Mouse (Mus musculus) intestine, embryonic 16.5 days (tissue): Measurements from ENCODE around the gene Slc25a29. TPM values are rescaled to one million over a fixed set of nuclear protein-coding genes. Genes with fewer than 3 reads are reported as not detected.

ENCODE experiments used
- ATAC-seq: fragments of 200-750 bp; cut with Nextera tagmentation; 2 replicates; pipeline ENCODE4 v1.8.0; 2017; ENCODE audit warnings: moderate TSS enrichment, moderate library complexity
- H3K27ac ChIP-seq: fragments of 300-500 bp; sonication (generic); 2 replicates; pipeline ENCODE4 v1.5.1; 2014; ENCODE audit warnings: mild to moderate bottlenecking, low read length
- H3K27me3 ChIP-seq: fragments of 300-500 bp; sonication (generic); replicated peaks from 2 replicates; pipeline ENCODE4 v1.6.1; 2014; ENCODE audit warnings: low read length, control low read depth, mixed read lengths; ENCODE audit not compliant: control insufficient read depth, insufficient read depth
- H3K36me3 ChIP-seq: fragments of 300-500 bp; sonication (generic); 2 replicates; pipeline ENCODE4 v1.6.1; 2014; ENCODE audit warnings: low read length, control low read depth; ENCODE audit not compliant: control insufficient read depth, insufficient read depth
- H3K4me1 ChIP-seq: fragments of 300-500 bp; sonication (generic); 2 replicates; pipeline ENCODE4 v1.6.1; 2014; ENCODE audit warnings: low read length, control low read depth, mixed read lengths; ENCODE audit not compliant: control insufficient read depth, insufficient read depth
- H3K4me2 ChIP-seq: fragments of 300-500 bp; sonication (generic); 2 replicates; pipeline ENCODE4 v1.6.1; 2014; ENCODE audit warnings: low read depth, low read length, control low read depth
- H3K4me3 ChIP-seq: fragments of 300-500 bp; sonication (generic); 2 replicates; pipeline ENCODE4 v1.5.1; 2014; ENCODE audit warnings: mild to moderate bottlenecking, low read length
- H3K9ac ChIP-seq: fragments of 300-500 bp; sonication (generic); 2 replicates; pipeline ENCODE4 v1.6.1; 2014; ENCODE audit warnings: low read depth, low read length
- H3K9me3 ChIP-seq: fragments of 300-500 bp; sonication (generic); 2 replicates; pipeline ENCODE4 v1.6.1; 2016; ENCODE audit warnings: low read length, control low read depth; ENCODE audit not compliant: control insufficient read depth
- WGBS: fragments of 180-500 bp; shearing (Covaris S2); extraction: QIAGEN DNeasy Blood & Tissue Kit; methylation state at CpG from one replicate; pipeline ENCODE4 v1.1.7; 2014; 5-methylcytosine and 5-hydroxymethylcytosine counted together
- polyA plus RNA-seq: library from polyadenylated mRNA; unstranded; fragments of >200 nt; fragmentation: Nextera tagmentation; extraction: Ambion mirVana; gene quantifications from 2 replicates; pipeline ENCODE4 v1.2.1, GENCODE M21; 2015

Slc25a29 gene
- polyA plus RNA-seq, 1 experiment from 2014 or later, result 5.8 TPM

DNA sequence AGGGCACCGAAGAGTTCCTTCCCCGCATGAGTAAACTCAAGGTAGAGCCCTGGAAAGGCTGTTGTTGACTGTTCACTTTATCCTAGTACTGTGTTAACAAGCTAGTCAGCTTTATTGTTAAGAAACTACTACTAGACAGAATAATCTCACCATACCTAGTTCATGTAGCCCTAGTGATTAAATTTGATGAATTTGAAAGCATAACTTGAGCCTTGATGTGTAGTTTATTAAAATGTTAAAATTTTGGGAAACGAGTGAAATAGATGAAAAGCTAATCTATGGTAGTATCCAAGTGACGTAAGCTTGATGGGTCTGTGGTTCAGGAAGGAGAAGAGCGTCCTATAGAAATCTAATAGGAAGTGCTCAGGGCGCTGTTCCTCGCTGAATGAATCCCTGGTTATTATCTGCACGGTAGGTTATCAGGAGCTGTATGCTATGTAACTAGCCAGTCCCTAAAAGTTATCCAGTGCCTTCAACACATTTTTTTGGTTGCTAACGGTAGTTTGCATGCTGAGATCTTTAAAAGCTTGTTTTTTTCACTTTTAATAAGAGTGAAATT is 40.6 kb downstream of the Slc25a29 start:
- H3K4me3 ChIP-seq, result peak overlapping the region; percentile 99
- H3K4me1 ChIP-seq, result peaks cover 19% of the 10 kb centered on the region
- H3K27ac ChIP-seq, result peak overlapping the region; percentile 98
- H3K36me3 ChIP-seq, result no peaks in the 10 kb centered on the region
- no peaks in the 10 kb centered on the region for H3K9me3 ChIP-seq
- ATAC-seq, result no peak
- peak overlapping the region; percentile 71 for H3K4me2 ChIP-seq
- WGBS, result 5% methylated on average over 9 of the region's 9 CpGs
- H3K27me3 ChIP-seq, result no peaks in the 10 kb centered on the region
- H3K9ac ChIP-seq, result peak overlapping the region; percentile 97

DNA sequence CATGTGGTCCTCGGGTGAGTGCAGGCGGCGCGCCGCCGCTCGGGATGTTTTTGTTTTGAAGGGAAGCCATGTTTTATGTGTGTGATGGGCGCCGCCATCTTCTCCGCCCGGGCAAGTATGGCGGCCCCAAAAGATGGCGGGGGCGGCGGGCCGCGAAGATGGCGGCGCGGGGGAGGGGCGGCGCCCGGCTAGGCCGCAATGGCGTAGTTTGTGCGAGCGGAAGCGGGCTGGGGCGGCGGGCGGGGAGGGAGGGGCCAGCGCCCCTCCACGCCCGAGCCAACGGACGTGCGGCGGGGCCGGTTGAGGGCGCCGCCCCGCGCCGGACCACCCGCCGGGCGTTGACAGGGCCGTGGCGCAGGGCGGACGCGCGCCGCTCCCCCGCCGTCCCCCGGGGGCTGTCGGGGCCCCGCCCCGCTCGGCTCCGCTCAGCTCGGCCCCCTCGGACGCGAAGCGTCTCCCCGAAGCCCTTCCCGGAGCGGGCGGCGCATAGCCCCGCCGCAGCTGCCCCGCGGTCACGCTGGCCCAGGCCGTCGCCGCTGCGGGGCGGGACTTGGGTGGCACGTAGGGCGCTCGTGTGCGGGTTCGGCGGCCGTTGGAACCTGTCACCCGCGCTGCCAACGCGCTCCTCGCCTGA is 41.5 kb downstream of the Slc25a29 start:
- peak overlapping the region; percentile 98 for H3K27ac ChIP-seq
- H3K9me3 ChIP-seq, result no peaks in the 10 kb centered on the region
- H3K4me2 ChIP-seq, result peak overlapping the region; percentile 71
- ATAC-seq, result peak; percentile 67
- peak overlapping the region; percentile 99 for H3K4me3 ChIP-seq
- peak overlapping the region; percentile 97 for H3K9ac ChIP-seq
- H3K36me3 ChIP-seq, result no peaks in the 10 kb centered on the region
- peaks cover 19% of the 10 kb centered on the region for H3K4me1 ChIP-seq
- no peaks in the 10 kb centered on the region for H3K27me3 ChIP-seq
- WGBS, result under 1% methylated on average over 82 of the region's 94 CpGs

DNA sequence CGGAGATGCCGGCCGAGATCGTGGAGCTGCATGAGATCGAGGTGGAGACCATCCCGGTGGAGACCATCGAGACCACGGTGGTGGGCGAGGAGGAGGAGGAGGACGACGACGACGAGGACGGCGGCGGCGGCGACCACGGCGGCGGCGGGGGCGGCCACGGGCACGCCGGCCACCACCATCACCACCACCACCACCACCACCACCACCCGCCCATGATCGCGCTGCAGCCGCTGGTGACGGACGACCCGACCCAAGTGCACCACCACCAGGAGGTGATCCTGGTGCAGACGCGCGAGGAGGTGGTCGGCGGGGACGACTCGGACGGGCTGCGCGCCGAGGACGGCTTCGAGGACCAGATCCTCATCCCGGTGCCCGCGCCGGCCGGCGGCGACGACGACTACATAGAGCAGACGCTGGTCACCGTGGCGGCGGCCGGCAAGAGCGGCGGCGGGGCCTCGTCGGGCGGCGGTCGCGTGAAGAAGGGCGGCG is 42.2 kb downstream of the Slc25a29 start:
- Histone ChIP-seq H3K4me3 (peak overlapping the region; percentile 99), H3K4me1 (peaks cover 19% of the 10 kb centered on the region), H3K4me2 (peak overlapping the region; percentile 42), H3K27ac (peak overlapping the region; percentile 98), H3K27me3 (no peaks in the 10 kb centered on the region), H3K9ac (peak overlapping the region; percentile 97), H3K9me3 (no peaks in the 10 kb centered on the region), H3K36me3 (no peaks in the 10 kb centered on the region)
- under 1% methylated on average over 69 of the region's 71 CpGs for WGBS
- ATAC-seq, result no peak

DNA sequence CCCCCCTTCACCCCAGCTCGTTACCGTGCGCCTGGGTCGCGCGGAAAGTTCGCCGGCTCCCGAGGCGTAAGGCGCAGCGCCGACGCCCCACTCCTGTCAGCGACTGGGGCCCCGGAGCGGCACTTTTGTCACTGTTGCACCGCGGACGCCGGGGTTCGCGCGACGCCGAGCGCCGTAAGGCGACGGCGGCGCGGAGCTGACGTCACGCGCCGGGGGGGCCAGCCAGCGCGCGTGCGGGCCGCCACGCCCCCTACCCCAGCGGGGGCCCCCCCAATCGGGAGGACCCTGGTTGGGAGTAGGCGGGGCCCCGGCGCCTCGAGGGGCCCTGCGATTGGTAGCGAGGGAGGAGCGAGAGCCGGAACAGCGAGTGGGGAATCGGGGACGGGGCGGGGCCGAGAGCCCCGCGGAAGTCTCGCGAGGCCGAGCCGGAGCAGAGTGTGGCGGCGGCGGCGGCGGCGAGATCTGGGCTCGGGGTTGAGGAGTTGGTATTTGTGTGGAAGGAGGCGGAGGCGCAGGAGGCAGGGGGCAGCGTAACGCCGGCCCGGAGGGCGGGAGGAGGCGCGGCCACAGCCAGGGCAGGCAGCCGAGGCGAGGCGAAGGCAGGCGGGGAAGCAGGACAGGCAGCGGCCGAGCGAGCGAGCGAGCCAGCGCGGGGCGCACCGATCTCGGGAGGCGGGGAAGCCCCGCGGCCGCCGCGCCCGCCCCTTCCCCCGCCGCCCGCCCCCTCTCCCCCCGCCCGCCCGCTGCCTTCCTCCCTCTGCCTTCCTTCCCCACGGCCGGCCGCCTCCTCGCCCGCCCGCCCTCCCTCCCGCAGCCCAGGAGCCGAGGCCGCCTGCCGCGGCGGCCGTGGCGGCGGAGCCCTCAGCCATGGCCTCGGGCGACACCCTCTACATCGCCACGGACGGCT is 42.9 kb downstream of the Slc25a29 start, which contains the start of gene Yy1:
Gene Yy1, plus strand, starts transcription at position 428 of the 907 bp plus-strand sequence.
- peaks cover 19% of the 10 kb centered on the region for H3K4me1 ChIP-seq
- H3K27ac ChIP-seq, result peak within 1 kb of the TSS; percentile 98
- peak within 1 kb of the TSS; percentile 97 for H3K9ac ChIP-seq
- WGBS, result under 1% methylated on average over 103 of the region's 127 CpGs
- H3K36me3 ChIP-seq, result no peaks in the 10 kb centered on the region
- no peaks in the 10 kb centered on the region for H3K27me3 ChIP-seq
- peak within 1 kb of the TSS; percentile 46 for H3K4me2 ChIP-seq
- peak within 1 kb of the TSS; percentile 99 for H3K4me3 ChIP-seq
- peak; percentile 92 for ATAC-seq
- H3K9me3 ChIP-seq, result no peaks in the 10 kb centered on the region

DNA sequence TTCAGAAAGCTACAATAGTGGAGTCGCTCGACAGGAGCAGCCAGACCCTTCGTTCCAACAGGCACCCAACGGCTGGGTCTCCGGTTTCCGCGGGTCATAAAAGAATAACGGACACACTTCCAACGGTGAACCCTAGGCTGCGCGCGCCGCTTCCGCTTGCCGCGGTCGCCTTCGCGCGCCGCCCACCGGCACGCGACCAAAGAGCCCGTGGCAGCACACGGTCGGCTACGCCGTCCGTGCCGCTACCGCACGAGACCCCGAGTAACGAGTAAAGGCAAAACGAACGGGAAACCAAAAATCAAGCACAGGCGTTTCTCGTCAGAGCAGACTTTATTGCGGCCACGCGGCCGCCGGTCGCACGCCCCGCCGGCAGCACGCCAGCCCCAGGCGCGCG is 43.5 kb downstream of the Slc25a29 start:
- Histone ChIP-seq H3K27ac (peak overlapping the region; percentile 95), H3K9ac (peak overlapping the region; percentile 83), H3K9me3 (no peaks in the 10 kb centered on the region), H3K4me1 (peaks cover 16% of the 10 kb centered on the region), H3K4me3 (peak overlapping the region; percentile 99), H3K4me2 (peak overlapping the region; percentile 46), H3K36me3 (no peaks in the 10 kb centered on the region), H3K27me3 (no peaks in the 10 kb centered on the region)
- peak; percentile 42 for ATAC-seq
- WGBS, result under 1% methylated on average over 51 of the region's 52 CpGs

DNA sequence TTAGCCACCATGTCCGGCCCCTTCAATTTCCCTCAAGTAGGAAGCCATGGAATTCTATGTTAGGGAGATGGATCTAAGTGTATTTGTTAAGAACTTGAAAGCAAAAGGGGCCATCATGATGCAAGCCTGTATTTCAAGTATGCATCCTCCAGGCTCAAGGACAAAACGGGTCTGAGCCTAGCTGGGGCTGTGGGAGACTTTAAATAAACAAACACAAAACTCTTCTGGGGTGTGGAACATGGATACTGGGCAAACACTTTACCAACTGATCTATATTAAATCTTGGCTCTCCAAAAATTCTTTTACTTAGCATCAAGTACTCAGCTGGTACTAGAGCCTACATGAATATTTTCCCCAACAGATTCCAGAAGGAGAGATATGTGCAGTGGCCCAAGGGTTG is 48.4 kb downstream of the Slc25a29 start:
- H3K27ac ChIP-seq, result no peak overlapping the region
- no peaks in the 10 kb centered on the region for H3K27me3 ChIP-seq
- 85% methylated on average over 2 of the region's 2 CpGs for WGBS
- no peak overlapping the region for H3K9ac ChIP-seq
- H3K4me1 ChIP-seq, result peaks cover 6% of the 10 kb centered on the region; the same call in 1 of the 2 replicates
- no peaks in the 10 kb centered on the region for H3K9me3 ChIP-seq
- no peak for ATAC-seq
- H3K36me3 ChIP-seq, result 0 out of 2 replicates have a peak, but pooled peaks cover 6% of the 10 kb centered on the region
- H3K4me3 ChIP-seq, result no peak overlapping the region
- no peak overlapping the region for H3K4me2 ChIP-seq

DNA sequence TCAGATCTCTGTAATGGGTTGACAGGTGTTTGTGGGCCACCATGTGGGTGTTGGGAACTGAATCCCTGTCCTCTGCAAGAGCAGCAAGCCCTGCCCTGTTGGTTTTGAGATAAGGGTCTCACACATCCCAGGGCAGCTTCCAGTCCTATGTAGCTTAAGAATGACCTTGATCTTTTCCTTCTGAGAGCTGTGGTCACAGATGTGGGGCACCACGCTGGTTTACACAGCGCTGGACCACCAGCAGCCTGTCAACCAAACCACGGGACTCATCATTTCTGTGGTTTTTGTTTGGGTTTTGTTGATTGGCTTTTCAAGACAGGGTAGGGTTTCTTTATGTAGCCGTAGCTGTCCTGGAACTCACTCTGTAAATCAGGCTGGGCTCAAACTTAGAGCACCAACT is 50.5 kb downstream of the Slc25a29 start:
- Histone ChIP-seq H3K9me3 (no peaks in the 10 kb centered on the region), H3K4me1 (no peaks in the 10 kb centered on the region), H3K4me2 (no peak overlapping the region), H3K36me3 (0 out of 2 replicates have a peak, but pooled peaks cover 6% of the 10 kb centered on the region), H3K27me3 (no peaks in the 10 kb centered on the region), H3K9ac (no peak overlapping the region), H3K27ac (no peak overlapping the region), H3K4me3 (no peak overlapping the region)
- ATAC-seq, result no peak
- WGBS, result 89% methylated on average over 4 of the region's 4 CpGs

DNA sequence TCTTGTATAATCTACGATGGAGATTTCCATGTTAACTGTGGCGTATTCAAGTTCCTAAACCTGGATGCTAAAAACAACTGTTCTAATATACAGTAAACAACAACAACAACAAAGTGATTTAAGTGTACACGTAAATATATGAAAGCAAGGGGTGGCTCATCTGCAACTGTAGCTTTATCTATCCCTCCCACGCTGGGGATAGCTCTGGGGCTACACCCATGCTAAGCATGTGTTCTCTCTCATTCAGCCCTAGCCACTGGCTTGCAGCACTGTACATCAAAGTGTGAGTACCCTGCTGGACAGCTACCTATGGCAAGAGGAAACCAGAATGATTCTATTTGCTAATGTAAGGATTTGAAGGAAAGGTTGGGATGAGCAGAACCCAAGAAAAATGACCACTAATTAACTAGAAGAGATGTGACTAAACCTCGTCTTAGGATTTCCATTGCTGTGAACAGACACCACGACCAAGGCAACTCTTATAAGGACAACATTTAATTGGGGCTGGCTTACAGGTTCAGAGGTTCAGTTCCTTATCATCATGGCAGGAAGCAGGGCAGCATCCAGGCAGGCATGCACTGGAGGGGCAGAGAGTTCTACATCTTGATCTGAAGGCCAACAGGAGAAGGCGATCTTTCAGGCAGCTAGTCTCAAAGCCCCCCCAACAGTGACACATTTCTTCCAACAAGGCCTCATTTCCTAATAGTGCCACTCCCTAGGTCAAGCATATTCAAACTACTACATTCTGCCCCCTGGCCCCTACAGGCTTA is 55.4 kb downstream of the Slc25a29 start:
- Histone ChIP-seq H3K36me3 (peaks cover 10% of the 10 kb centered on the region), H3K9ac (no peak overlapping the region), H3K4me2 (no peak overlapping the region), H3K27me3 (no peaks in the 10 kb centered on the region), H3K27ac (no peak overlapping the region), H3K9me3 (0 out of 2 replicates have a peak, but pooled peaks cover 6% of the 10 kb centered on the region), H3K4me3 (no peak overlapping the region), H3K4me1 (no peaks in the 10 kb centered on the region)
- 93% methylated on average over 7 of the region's 7 CpGs for WGBS
- ATAC-seq, result 0 out of 2 replicates have a peak, but pooled peaks have one; percentile 58
